Mouse (Mus musculus) adrenal gland, adult 2 months (tissue): Measurements from ENCODE around the gene Leo1. TPM values are rescaled to one million over a fixed set of nuclear protein-coding genes. Genes with fewer than 3 reads are reported as not detected.

Experiments used
- DNase-seq: peaks from one replicate; pipeline ENCODE4 v3.0.0; 2021
- long read RNA-seq: library from polyadenylated mRNA; stranded (forward); transcript quantifications from one replicate; pipeline ENCODE4 v2.0.0, GENCODE M21; 2021
- polyA plus RNA-seq: library from polyadenylated mRNA; depleted of rRNA; stranded (reverse); fragments of >200 nt; gene quantifications from 2 replicates; pipeline ENCODE4 v1.2.3, GENCODE M21; 2012; rRNA removed
- total RNA-seq, 2 experiments: library from RNA; stranded (reverse); gene quantifications; 2 replicates each; pipeline ENCODE4 v1.2.3; 2021

Gene Leo1
- total RNA-seq (10 to 100 TPM; 21.8 to 31.7 TPM), polyA plus RNA-seq (1.4 and 1.5 TPM in 2 replicates)
- long read RNA-seq, transcript Leo1-201 (12 exons, 2,180 nt): major isoform, 14 of 16 reads
- long read RNA-seq, partial matches to known transcripts: 1 of 16 reads
- long read RNA-seq, other reads (novel, unspliced or antisense): 1 of 16 reads

DNA sequence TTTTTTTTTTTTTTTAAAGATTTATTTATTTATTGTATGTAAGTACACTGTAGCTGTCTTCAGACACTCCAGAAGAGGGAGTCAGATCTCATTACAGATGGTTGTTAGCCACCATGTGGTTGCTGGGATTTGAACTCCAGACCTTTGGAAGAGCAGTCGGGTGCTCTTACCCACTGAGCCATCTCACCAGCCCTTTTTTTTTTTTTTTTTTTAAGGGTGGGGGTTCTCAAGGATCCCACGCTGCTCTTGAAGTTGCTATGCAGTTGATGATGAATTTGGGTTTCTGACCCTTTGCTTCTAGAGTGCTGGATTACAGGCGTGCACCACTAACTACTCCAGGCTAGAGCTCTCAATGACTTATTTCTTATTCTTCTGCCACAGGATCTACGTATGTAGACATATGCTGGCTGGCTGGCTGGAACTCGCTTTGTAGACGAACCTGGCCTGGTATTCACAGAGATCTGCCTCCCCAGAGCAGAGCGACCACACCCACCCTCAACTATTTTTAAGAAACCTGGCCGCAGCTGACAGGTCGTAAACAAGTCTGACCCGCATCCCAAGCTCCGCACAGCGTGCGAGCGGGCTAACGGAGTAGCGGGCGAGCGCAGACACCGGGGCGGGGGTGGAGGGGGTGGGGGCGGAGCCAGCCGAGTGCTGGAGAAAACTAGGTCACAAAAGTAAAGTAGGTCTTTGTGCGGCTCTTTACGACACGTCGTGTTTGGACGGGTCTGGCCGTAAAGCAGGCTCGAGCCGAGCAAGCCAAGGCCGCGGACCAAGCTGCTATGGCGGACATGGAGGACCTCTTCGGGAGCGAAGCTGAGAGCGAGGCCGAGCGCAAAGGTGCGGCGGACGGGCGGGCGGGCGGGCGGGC, at the start of gene Leo1:
Gene Leo1, plus strand, starts transcription at position 729 of the 871 bp plus-strand sequence.
- DNase-seq: peak; percentile 92

DNA sequence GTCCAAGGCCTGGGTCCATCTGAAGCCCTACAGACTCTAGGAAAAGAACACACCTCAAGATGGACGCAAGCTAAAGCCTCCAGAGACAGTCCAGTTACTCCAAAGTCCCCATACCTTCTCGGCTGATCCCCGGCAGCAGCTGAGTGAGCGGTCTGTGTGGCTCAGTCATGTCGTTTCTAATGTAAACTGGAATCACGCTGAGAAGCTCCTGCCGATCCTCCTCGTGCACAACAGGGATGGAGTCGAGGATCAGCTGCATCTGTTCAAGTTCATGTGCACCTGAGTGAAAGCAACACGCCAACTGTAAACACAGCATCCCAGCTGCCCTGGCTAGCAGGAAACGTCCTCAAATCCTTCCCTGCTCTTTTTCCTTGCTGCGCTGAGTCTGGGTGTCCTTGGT, 48.1 kb upstream of the Leo1 start:
- DNase-seq: no peak

DNA sequence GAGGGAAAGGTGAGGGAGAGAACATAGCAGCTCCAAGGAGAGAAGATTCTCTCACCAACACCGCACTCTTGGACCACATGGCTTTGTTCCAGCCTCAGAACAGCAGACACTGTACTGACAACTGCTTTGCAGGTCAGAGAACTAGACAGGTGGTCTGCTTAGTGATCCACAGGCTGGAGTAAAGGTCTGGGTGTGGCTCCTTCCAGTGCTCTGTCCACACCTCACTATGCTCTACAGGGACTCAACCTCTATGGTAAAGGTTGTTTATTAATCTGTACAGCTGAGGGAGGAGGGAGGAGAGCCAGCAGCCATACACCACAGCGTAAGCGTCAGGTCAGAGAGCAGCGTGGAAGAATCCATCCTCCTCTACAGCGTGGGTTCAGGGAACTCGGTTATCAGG, 45.4 kb upstream of the Leo1 start:
- DNase-seq: no peak

DNA sequence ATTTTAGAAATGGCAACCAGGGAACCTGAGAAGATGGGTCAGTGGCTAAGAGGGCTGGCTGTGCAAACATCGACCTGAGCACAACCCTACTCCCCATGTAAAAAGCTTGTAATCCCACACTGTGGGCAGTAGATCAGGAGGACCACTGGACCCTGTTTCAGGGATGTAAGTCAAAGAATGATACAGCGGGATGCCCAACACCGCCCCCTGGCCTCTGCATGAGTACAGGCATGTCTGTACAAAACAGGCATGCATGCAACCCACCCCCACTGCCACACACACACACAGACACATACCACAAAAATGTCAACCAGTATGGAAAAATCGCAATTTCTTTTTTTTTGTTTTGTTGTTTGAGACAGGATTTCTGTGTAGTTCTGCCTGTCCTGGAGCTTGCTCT, 42.3 kb upstream of the Leo1 start:
- no peak for DNase-seq

DNA sequence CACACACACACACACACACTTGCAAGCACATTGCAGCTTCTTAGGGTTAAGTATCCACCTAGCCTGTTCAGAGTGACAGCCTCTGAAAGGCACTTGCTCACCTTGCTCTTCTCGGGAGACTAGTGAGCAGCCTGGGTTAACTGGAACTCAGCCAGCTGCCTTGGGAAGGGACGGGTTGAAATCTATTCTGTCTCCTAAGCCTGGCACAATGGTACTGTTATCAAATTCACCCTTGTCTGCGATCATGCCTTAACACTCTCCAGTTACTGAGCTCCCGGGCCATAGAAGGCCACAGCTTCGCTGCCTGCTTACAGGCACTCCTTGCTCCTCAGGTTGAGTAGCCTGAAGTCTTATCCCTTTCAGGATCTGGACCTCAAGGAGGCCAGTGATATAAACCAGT, 40.7 kb upstream of the Leo1 start:
- DNase-seq: no peak

DNA sequence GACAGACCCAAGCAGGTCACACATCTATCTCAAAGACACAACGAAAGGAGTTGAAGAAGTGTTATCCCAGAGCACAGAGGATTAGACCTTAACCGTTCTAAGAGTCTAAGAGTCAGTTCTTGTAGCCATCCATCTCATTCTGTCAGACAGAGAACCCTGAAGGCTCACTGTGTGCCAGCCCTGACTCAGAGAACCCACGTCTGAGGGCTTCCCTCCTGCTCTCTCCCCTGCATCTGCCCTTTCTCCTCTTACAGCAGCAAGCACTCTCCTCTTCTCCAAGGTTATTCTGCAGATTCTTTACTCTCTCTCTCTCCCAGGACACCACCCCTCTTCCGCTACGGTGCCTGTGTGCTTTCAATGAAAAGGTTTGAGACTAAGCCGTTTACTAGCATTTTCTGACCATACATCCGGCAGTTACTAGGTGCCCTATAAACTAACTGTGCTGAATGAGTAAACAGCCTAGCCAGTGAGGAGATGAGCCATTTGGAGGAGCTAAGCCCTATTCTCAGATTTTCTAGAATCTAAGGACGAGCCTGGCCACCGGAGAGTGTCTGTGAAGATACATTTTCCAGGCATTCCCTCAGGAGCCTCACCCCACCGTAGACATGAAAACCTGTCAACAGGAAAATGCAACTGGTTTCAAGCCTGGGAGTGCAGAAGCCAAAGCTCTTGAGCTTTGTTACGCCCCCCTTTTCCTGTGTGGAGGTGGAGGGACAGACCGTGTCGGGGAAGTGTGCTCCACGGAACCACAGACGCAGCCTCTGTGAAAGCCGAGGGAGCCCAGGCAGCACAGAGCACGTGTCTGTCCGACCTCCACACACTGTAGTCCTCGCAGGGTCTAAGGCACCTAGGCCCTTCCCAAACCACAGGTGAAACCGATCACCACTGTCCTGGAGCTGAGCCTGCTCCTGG, 39.5 kb upstream of the Leo1 start:
- peak; percentile 15 for DNase-seq

DNA sequence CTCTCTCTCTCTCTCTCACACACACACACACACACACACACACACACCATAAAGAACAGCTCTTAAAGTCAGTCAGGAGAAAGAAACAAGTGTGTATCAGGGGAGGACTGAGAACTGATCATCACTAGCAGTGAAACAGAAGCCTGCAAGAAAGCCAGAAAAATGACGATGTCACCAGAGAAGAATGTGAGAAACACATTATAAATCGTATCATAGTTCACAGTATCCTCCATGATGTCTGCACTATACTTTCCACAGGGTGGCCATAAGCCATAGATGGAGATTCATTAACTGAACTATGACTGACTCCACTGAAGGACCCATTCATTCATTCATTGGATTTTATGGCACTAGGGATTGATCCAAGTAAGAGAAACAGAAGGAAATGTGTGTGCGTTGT, 37.8 kb upstream of the Leo1 start:
- no peak for DNase-seq

DNA sequence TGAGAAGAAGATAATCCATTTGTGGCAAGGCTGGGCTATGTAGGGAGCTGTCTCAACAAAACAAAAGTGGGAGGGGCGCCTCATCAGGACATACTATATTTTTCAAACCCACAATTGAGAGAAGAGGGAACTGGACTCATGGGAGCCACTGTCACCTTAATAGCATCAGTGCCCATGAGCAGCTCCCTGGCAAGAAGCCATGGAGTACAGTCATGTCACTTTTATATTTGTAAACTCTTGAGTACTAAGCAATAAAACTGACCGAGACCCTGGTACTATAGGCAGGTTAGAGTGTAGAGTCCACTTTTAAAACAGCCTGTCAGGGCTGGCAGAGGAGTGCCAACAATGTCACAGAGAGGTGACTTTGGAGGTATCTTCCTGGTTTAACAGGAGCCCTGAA, 35.2 kb upstream of the Leo1 start:
- DNase-seq: peak; percentile 34

DNA sequence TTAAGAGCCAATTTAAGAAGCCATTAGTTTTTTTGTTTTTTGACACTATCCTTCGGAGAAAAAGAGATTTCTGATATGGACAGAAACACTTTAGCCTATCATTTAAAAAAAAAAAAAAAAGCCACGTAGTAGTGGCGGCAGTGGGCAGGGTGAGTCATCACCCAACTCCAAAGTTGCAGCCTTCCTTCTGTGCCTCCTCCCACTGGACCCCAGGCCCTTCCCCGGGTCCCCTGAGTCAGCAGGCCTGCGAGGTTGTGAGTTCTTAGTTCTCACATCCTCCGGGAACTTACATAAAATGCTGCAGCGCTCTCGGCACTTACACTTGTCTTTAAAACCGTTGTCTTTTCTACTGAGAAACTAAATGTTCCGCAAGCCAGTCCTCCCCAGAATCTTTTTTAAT, 33.5 kb upstream of the Leo1 start:
- DNase-seq: peak; percentile 84

DNA sequence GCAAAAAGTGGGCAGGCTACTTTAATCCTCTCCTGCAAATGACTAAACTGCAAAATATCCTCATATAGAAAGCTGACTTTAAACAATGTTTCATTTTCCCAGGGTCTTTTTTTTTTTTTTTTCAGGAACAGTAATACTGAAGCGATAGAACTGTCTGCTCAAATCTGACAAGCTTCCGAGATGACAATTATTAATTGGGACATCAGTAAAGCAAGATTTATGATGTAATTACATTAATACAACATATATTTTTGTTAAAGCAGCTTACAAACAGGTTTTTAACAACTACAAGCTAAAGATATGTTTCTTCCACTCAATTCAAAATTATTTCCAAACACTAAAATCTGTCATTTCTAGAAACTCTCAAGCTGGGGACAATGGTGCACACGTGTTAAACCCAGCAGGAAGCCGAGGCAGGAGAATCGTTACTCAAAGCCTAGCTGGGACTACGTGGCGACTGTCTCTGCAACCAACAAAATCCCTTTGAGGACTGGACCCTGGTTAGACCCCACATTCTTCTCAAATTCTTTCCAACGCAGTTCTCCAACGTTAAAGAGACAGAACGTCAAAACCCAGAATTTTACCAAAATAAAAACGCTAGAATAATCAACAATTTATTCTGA, 33.0 kb upstream of the Leo1 start:
- DNase-seq: no peak

DNA sequence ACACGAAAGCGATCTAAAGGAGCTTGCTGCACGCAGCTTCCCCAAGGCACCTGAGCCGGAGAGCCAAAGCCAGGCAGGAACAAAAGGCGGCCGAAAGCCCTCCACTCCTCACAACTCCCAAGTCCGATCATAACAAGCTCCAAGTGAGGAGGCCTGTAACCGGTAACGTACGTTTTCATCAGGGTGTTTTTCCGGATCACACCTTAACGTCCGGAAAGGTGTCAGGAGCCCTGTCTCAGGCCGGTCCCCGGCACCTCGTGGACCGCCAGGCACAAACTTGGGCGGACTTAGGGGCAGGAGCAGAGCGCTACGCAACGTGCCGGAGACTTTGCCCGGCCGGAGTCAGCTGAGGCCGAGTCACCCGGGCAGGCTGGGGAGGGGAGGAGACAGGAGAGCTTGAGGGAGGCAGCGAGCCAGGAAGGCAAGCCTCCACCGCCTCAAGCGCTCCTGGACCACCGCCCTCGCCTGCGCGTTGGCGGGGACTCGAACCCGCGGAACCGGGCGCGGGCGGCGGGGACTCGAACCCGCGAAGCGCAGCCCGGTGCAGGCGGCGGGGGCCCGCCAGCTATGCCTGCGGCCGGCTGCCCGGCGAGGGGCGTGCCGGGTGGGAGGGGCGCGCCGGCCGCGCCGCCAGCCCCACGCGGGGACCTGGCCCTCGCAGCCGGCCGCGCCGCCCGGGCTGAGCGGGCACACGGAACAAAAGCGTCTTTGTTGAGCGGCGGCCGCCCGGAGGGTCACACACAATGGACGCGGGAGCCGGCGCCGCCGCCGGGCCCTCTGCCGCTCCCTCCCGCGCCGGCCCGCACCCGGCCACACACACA, 32.1 kb upstream of the Leo1 start:
- peak; percentile 91 for DNase-seq

DNA sequence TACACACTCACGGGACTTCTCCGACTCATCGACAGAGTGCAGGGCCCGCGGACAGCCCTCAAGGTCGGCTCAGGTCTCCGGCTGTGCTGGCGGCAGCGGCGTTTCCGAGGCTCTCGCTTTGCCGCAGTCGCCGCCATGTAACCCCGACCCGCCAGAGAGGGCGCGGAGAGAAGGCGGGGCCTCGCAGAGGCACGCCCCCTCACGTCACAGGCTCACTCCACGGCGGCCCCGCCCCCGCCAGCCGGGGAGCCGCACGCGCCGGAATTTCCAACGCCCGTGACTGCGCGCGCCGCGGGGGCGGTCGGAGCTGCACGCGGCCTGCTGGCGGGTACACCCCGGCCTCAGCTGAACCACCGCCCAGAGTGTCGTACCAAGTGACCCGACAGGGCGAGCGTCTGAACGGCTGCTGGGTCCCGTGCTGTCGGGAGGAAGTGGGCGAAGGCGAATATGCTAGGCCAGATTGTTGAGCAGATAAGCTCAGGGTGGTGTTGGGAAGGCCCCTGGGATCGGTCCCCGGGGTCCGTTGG, 31.4 kb upstream of the Leo1 start, which contains the start of gene Mapk6:
Gene Mapk6, minus strand, starts transcription at position 154 of the 527 bp plus-strand sequence.
- DNase-seq: peak; percentile 98

DNA sequence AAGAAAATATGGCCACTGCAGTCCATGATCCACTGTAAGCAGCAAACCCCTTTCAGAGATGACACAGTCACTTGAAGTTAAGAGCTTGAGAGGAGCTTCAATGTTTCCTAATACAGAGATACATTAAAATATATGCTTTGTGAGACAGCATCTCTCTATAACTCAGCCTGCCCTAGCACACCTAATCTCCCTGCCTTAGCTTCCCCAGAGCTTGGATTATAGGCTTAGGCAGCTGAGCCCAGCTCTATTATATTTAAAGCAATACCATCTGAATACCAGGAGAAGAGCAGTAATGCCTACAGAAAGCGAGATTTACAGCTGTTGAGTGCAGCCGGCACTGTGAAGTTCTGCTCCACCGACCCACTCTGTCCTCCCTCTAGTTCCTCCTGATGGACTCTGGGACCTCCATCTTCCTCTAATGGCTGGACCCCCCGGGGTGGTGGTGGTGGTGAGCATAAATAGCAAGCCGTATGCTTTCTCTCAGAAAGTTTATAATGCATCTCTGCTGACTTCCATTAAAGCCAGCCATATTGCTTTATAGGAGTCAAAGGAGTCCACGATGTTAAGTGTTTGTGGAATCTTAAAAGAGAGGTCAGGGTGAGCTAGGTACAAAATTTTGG, 30.3 kb upstream of the Leo1 start:
- no peak for DNase-seq

DNA sequence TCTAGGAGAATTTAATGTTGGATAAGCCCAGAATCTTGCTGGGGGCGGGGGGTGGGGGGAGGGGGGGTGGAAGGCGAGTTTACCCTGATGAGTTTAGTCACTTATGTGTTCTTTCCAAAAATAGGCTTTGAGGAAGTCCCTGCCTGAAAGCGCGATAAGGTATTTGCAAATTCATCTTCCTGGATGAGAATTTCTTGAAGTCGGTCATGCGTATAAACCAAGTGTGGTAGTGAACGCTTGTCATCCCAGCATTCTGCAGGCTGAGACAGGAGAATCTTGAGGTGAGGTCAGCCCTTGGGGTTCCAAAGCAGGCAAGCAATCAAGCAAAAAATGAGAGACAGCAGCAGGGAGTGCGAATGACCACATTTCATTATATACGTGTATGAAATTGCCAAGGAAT, 29.7 kb upstream of the Leo1 start:
- DNase-seq: no peak

DNA sequence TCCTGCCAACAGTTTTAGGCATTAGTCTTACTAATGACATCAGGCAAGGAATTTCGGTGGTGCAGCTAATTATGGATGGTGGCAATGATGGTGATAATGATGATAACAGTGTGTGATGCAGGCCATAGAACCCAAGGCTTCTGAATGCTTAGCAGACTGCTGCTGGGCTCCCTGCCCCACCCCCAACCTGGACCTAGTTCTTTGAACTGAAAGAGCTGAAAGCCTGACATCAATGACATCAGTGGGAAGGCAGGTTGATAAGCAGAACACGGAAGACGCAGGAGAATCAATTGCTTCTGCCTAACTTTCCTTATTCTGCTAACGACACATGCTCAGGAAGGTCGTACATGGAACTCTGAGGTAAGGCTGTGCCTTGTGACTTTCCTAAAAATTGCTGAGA, 28.1 kb upstream of the Leo1 start:
- no peak for DNase-seq

DNA sequence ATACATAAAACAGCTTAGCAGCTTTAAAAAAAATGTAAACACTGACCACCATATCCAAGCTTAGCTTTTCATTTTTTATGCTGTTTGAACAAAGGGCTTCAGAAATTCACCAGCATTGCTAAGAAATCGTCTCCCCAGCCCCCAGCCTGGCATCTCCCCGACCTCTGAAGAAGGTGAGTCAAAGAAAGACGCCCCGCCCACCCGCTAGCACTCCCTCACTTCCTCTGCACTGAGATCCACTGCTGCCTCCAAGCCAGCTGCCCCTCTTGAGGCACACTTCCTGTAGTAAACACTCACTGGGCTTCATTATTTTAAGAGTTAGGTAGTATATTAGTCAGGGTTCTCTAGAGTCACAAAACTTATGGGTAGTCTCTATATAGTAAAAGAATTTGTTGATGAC, 27.1 kb upstream of the Leo1 start:
- DNase-seq: no peak

DNA sequence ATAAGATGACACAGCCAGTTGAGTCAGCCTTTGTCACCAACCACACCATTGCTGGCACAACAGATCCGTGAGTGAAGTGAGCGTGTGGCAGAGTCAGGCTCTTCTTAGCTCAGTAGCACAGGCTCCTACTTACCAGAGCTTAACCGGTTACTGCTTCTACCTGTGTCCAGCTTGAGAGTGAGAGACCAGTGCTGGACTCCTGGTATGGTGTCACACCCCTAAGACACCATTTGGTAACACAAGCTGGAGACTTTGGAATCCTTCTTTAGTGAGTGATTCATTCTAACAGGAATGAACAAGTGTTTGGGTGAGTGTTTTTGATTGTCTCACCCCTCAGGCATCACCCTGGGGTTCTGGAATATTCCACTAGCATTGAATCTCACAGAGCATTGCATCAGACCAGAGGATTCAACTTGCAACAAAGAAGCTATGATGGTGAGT, 19.1 kb upstream of the Leo1 start:
- peak; percentile 72 for DNase-seq

DNA sequence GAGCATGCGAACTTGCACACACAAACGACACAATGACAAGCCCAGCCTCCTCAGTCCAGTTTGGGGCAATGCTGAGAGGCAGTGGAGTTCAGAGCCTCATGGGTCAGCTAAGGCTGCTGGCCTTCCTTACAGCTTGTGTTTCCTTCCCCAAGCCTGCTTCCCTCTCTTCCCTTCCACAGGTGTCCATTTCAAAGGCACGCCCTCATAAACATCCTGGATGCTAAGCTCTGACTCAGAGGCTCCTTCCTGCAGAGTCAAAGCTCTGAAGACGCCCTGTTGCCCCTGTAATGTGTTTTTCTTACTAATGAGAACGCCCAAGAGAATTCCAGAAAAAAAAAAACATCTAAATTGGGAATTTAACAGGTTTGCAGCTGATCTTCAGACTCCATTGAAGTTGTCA, 17.6 kb upstream of the Leo1 start:
- no peak for DNase-seq

DNA sequence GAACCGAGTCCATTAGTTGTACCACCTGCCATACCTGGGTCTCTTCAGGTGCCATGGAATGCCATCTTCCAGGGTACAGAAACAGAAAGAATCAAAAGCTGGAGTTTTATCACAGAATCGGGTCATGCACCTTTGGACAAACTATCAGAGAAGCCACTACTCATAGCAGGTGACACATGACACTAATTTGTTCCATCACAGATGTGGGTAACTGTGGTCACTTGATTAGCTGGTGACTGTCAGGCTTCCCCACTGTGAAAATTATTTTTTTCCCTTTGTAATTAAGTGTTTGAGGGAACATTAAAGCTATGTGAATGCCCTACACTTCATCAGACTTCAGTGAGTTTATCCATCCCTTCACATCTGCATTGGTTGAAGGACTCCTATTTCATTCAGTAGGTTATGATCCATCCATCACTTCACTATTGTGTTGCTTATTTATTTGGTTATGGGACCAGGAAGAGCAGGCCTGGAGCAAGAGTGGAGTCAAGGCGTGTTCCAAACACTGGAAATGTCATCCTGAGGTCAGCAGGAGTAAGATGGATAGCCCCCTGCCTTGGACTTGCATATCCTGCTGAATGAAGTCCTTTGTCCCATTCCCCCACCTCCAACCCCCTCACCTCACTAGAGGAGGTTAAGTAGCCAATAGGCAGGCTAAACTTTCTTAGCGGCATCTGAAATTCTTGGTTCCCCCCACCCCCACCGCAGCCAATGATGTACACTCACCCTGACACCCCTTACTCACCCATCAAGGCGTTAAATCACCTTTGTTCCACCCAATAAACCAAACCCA, 16.8 kb upstream of the Leo1 start:
- DNase-seq: no peak
